Mouse (Mus musculus): Measurements from ENCODE around the gene Angel2.

- TF ChIP-seq FLI1 (IDR thresholded peaks at IDR 0.05; ENCODE audit: low read length) = no peak
- TF ChIP-seq GATA1 (IDR thresholded peaks at IDR 0.05; ENCODE audit: borderline replicate concordance, low read length) = no peak
Measured at GRCm38 (mm10) chr1:190980470-190980869, 55.6 kb downstream of the Angel2 start.
